Mouse (Mus musculus): ENCODE measurements around the gene Pard3b.

- TF ChIP-seq CTCF (conservative IDR thresholded peaks at IDR 0.05; ENCODE audit: low read length) (no peak), POU5F1 (IDR thresholded peaks at IDR 0.05; ENCODE audit: borderline replicate concordance, low read length) (no peak)
Measured at GRCm38 (mm10) chr1:62041718-62042117, 403.1 kb downstream of the Pard3b start.
